Mouse (Mus musculus) liver, embryonic 11.5 days (tissue): ENCODE measurements around the gene Aldh3a2. TPM values are rescaled to one million over a fixed set of nuclear protein-coding genes. Genes with fewer than 3 reads are reported as not detected.
A peak's percentile ranks its signal among the peaks of the same experiment; 100 is the strongest.

Source experiments
- ATAC-seq: fragments of 200-750 bp; cut with Nextera tagmentation; replicated peaks from 2 replicates; pipeline ENCODE4 v1.8.0; 2017; ENCODE audit warnings: moderate number of reproducible peaks, mild to moderate bottlenecking, moderate TSS enrichment, moderate library complexity; ENCODE audit not compliant: low FRiP score
- DNase-seq: peaks from one replicate; pipeline ENCODE4 v3.0.0-alpha.2; 2017; ENCODE audit warnings: low spot score
- H3K27ac ChIP-seq: fragments of 300-500 bp; sonication (generic); 2 replicates; pipeline ENCODE4 v1.5.1; 2014; ENCODE audit warnings: mild to moderate bottlenecking, low read depth, low read length, control low read depth
- H3K27me3 ChIP-seq: fragments of 300-500 bp; sonication (generic); replicated peaks from 2 replicates; pipeline ENCODE4 v1.6.1; 2014; ENCODE audit warnings: low read length, mixed read lengths; ENCODE audit not compliant: control insufficient read depth, insufficient read depth
- H3K36me3 ChIP-seq: fragments of 300-500 bp; sonication (generic); 2 replicates; pipeline ENCODE4 v1.6.1; 2014; ENCODE audit warnings: mild to moderate bottlenecking, low read length, moderate library complexity, mixed read lengths; ENCODE audit not compliant: control insufficient read depth, insufficient read depth
- H3K4me1 ChIP-seq: fragments of 300-500 bp; sonication (generic); replicated peaks from 2 replicates; pipeline ENCODE4 v1.6.1; 2014; ENCODE audit warnings: low read length, mixed read lengths; ENCODE audit not compliant: control insufficient read depth, insufficient read depth
- H3K4me2 ChIP-seq: fragments of 300-500 bp; sonication (generic); 2 replicates; pipeline ENCODE4 v1.6.1; 2014; ENCODE audit warnings: mild to moderate bottlenecking, control low read depth, moderate library complexity
- H3K4me3 ChIP-seq: fragments of 300-500 bp; sonication (generic); 2 replicates; pipeline ENCODE4 v1.5.1; 2014; ENCODE audit warnings: low read depth, low read length, control low read depth
- H3K9ac ChIP-seq: fragments of 300-500 bp; sonication (generic); 2 replicates; pipeline ENCODE4 v1.6.1; 2014; ENCODE audit warnings: low read depth, low read length, control low read depth
- H3K9me3 ChIP-seq: fragments of 300-500 bp; sonication (generic); 2 replicates; pipeline ENCODE4 v1.6.1; 2016; ENCODE audit warnings: low read length, inconsistent platforms, mixed read lengths; ENCODE audit not compliant: control insufficient read depth
- WGBS: fragments of 180-500 bp; shearing (Covaris S2); extraction: QIAGEN DNeasy Blood & Tissue Kit; methylation state at CpG from one replicate; pipeline ENCODE4 v1.1.7; 2014; 5-methylcytosine and 5-hydroxymethylcytosine counted together
- polyA plus RNA-seq: library from polyadenylated mRNA; unstranded; fragments of >200 nt; fragmentation: Nextera tagmentation; extraction: Ambion mirVana; gene quantifications from 2 replicates; pipeline ENCODE4 v1.2.1, GENCODE M21; 2014

Aldh3a2 gene
- polyA plus RNA-seq, 1 experiment from 2014 or later: 23.8 TPM

DNA sequence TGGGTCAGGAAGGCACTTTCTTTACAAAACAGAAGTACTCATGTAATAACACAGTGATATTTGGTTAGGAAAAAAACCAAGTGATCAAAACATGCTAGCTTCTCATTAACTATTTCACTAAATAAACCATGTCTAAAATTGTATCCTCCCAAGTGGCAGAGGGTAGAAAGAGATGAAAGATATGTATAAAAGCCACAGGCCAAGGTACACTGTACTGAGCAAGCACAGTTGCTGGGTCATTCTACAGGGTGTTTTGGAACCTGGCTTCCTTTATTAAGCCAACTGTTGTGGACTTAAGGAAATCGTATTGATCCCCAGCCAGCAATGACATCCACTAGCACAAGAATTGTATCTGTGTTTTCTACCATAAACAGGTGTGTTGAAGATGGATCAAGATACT, 3.4 kb downstream of the Aldh3a2 start:
- Histone ChIP-seq H3K4me3 (no peak overlapping the region), H3K4me1 (peaks cover 5% of the 10 kb centered on the region; the same call in 1 of the 2 replicates), H3K4me2 (no peak overlapping the region), H3K9me3 (no peaks in the 10 kb centered on the region), H3K9ac (no peak overlapping the region), H3K27me3 (no peaks in the 10 kb centered on the region), H3K27ac (no peak overlapping the region), H3K36me3 (peaks cover 14% of the 10 kb centered on the region; the same call in 1 of the 2 replicates)
- no peak for DNase-seq
- ATAC-seq: no peak
- WGBS: 74% methylated on average over 1 of the region's 1 CpGs

DNA sequence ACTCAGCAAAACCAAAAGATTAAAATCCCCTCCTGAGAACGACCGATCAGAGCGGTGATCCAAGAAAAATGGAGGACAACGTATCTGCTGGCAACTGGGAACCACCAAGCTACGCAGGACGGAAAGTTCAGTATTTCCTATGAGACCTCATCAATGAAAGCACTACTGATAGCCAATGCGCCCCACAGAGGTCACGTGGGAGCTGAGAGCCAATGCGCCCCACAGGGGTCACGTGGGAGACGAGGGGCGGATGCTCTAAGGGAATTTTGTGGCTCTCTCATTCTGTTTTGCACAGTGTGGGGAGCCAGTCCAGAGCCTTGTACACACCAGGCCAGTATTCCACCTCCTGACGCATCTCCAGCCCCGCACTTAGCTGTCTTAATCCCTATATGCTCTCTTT, 4.7 kb downstream of the Aldh3a2 start:
- Histone ChIP-seq H3K27me3 (no peaks in the 10 kb centered on the region), H3K4me2 (no peak overlapping the region), H3K27ac (no peak overlapping the region), H3K4me3 (no peak overlapping the region), H3K4me1 (peaks cover 5% of the 10 kb centered on the region; the same call in 1 of the 2 replicates), H3K9ac (no peak overlapping the region), H3K36me3 (peaks cover 18% of the 10 kb centered on the region), H3K9me3 (no peaks in the 10 kb centered on the region)
- ATAC-seq: no peak
- DNase-seq: no peak
- 94% methylated on average over 14 of the region's 14 CpGs for WGBS

DNA sequence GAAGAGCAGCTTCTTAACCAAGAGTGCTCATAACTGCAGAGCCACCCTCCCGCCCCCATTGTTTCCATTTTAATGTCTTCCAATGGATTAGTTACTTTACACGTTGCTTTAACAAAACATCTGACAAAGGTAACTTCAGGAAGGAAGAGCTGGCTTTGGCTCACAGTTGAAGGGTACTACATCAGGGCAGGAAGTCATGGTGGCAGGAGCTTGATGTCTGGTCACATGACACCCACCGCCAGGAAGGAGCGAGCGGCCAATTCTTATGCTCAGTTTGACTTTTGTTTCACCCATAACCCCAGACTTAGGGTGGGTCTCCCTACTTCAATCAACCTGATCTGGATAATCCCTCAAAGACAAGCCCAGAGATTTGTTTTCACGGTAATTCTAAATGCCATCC, 8.2 kb downstream of the Aldh3a2 start:
- Histone ChIP-seq H3K36me3 (peaks cover 24% of the 10 kb centered on the region), H3K9ac (no peak overlapping the region), H3K4me3 (no peak overlapping the region), H3K4me2 (no peak overlapping the region), H3K27me3 (no peaks in the 10 kb centered on the region), H3K27ac (no peak overlapping the region), H3K9me3 (no peaks in the 10 kb centered on the region), H3K4me1 (no peaks in the 10 kb centered on the region; the same call in 1 of the 2 replicates)
- no peak for ATAC-seq
- WGBS: 92% methylated on average over 6 of the region's 6 CpGs
- no peak for DNase-seq

DNA sequence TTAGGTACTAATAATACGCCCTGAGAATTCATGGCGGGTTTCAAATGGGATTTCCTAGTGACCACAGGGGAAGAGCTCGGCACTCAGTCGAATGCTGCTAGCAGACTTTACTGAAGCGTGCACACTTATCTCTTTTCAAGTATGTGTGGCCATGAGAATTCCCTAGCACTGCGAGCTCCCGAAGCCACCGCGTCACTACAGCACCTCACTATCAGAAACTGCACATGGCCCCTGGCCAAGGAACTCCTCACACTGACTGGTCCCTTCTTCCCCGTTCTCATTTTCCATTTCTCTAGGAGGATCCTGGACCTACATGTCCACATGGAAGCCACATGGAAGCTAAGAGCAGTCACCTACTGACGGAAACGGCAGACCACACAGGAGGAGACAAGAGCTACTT, 14.5 kb downstream of the Aldh3a2 start:
- 87% methylated on average over 12 of the region's 12 CpGs for whole genome bisulfite sequencing
- peaks cover 10% of the 10 kb centered on the region; the same call in 1 of the 2 replicates for H3K36me3 ChIP-seq
- ATAC-seq (no peak), DNase-seq (no peak)
- no peaks in the 10 kb centered on the region for H3K27me3 ChIP-seq
- H3K4me1 ChIP-seq: no peaks in the 10 kb centered on the region
- H3K9ac ChIP-seq: no peak overlapping the region
- H3K4me3 ChIP-seq: no peak overlapping the region
- H3K9me3 ChIP-seq: no peaks in the 10 kb centered on the region
- H3K4me2 ChIP-seq: no peak overlapping the region
- H3K27ac ChIP-seq: no peak overlapping the region

DNA sequence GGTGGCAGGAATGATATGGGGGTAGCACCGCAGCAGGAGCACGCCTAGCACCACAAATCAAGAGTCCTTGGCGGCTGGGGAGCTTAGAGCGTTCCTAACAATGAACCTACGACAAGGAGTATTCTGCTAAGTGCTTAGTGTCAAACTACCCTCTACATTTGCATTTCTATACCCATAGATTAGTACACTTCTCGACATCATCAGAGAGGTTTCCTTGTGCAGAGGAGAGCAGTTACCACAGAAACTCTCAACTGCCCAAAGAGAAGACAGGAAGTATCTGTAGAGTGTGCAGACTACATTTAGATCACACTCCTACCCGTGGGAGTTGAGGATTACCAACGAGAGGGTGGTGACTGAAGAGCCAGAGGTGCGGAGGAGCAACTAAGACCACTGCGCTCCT, 15.5 kb downstream of the Aldh3a2 start:
- H3K36me3 ChIP-seq: peaks cover 10% of the 10 kb centered on the region; the same call in 1 of the 2 replicates
- 80% methylated on average over 10 of the region's 10 CpGs for WGBS
- no peak for ATAC-seq

GRCm38 (mm10) chr11:61244406-61244805, 22.9 kb downstream of the Aldh3a2 start:
- H3K27me3 ChIP-seq: no peaks in the 10 kb centered on the region
- no peak for ATAC-seq
- no peak overlapping the region for H3K9ac ChIP-seq
- no peak overlapping the region for H3K27ac ChIP-seq
- no peak overlapping the region for H3K4me3 ChIP-seq
- peaks cover 7% of the 10 kb centered on the region; the same call in 1 of the 2 replicates for H3K36me3 ChIP-seq
- 89% methylated on average over 7 of the region's 7 CpGs for WGBS
- H3K4me1 ChIP-seq: no peaks in the 10 kb centered on the region
- no peak overlapping the region for H3K4me2 ChIP-seq
- no peak for DNase-seq
- no peaks in the 10 kb centered on the region for H3K9me3 ChIP-seq

More for the DNA sequence above, 15.5 kb downstream of the Aldh3a2 start:
- no peak overlapping the region for H3K4me2 ChIP-seq
- H3K4me1 ChIP-seq: no peaks in the 10 kb centered on the region
- H3K27me3 ChIP-seq: no peaks in the 10 kb centered on the region
- no peak overlapping the region for H3K9ac ChIP-seq
- no peak overlapping the region for H3K27ac ChIP-seq
- no peak overlapping the region for H3K4me3 ChIP-seq
- no peak for DNase-seq
- no peaks in the 10 kb centered on the region for H3K9me3 ChIP-seq

DNA sequence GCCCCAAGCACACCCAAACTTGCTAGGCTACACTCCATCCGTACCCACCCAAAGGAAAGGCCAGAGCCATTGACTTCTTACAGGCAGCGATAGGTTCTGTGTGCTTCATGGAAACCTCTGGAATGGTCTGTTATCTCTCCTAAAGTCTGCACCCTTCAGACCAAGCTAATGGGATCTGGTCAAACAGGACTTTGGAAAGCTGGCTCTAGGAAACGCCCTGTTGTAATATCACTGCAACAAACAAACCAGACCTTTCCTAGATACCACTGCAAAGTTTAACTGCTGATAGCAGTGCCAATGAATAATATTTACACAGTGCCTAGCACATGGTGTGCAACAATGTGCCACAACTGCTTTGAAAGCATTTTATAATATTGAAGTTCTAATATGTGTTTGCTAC, 31.2 kb downstream of the Aldh3a2 start:
- Histone ChIP-seq H3K4me1 (no peaks in the 10 kb centered on the region), H3K27me3 (no peaks in the 10 kb centered on the region; the same call in 1 of the 2 replicates), H3K4me2 (no peak overlapping the region), H3K9ac (no peak overlapping the region), H3K9me3 (no peaks in the 10 kb centered on the region), H3K36me3 (no peaks in the 10 kb centered on the region), H3K4me3 (no peak overlapping the region), H3K27ac (no peak overlapping the region; the same call in 1 of the 2 replicates)
- WGBS: 65% methylated on average over 3 of the region's 3 CpGs
- DNase-seq (no peak), ATAC-seq (no peak)

- 51% methylated on average over 5 of the region's 5 CpGs for WGBS
- Histone ChIP-seq H3K27ac (no peak overlapping the region), H3K27me3 (no peaks in the 10 kb centered on the region; the same call in 1 of the 2 replicates), H3K4me3 (no peak overlapping the region), H3K36me3 (no peaks in the 10 kb centered on the region), H3K9ac (no peak overlapping the region), H3K4me2 (no peak overlapping the region), H3K9me3 (no peaks in the 10 kb centered on the region), H3K4me1 (no peaks in the 10 kb centered on the region)
- no peak for ATAC-seq
- DNase-seq: no peak
Observed at GRCm38 (mm10) chr11:61234174-61234573, 33.1 kb downstream of the Aldh3a2 start.

- WGBS: 14% methylated on average over 9 of the region's 9 CpGs
- DNase-seq: peak; percentile 37
- Histone ChIP-seq H3K9ac (no peak overlapping the region), H3K36me3 (no peaks in the 10 kb centered on the region), H3K27ac (no peak overlapping the region), H3K4me3 (no peak overlapping the region), H3K9me3 (no peaks in the 10 kb centered on the region), H3K4me2 (no peak overlapping the region), H3K27me3 (no peaks in the 10 kb centered on the region; the same call in 1 of the 2 replicates), H3K4me1 (no peaks in the 10 kb centered on the region; the same call in 1 of the 2 replicates)
- ATAC-seq: no peak
Observed at GRCm38 (mm10) chr11:61231329-61231728, 35.9 kb downstream of the Aldh3a2 start.
